Mouse (Mus musculus): Measurements from ENCODE around the gene Tmem267.

Gene Tmem267

GRCm38 (mm10) chr13:119618841-119619240 is 131.0 kb downstream of the Tmem267 start:
- no peak for DNase-seq (ENCODE audit: low spot score)

- peak; percentile 43 for DNase-seq (ENCODE audit: low spot score)
Measured at GRCm38 (mm10) chr13:119619735-119620134, 131.9 kb downstream of the Tmem267 start.

DNA sequence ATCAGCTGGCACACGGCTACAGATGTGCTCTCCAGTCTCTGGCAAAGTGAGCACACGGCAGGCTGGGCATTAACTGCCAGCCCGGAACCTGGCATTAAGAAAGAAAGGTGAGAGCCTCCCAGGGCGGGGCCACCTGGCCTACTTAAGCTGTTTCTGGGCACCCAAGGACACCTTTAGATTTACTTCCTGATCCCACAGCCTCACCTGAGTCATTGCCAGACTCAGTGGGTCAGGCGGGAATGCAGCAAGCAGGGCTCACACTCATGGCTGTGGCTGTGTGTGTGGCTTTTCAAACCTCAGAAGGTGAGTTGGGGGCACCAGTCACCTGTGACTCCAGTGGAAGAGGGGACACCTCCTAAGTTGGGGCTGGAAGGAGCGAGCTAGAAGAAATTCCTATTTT is 135.8 kb downstream of the Tmem267 start, which contains the start of gene Ccl28:
Gene Ccl28, plus strand, starts transcription at position 186 of the 400 bp plus-strand sequence.
- no peak for DNase-seq (ENCODE audit: low spot score)

GRCm38 (mm10) chr13:119625952-119626351 is 138.1 kb downstream of the Tmem267 start:
- peak; percentile 37 for DNase-seq (ENCODE audit: low spot score)

DNA sequence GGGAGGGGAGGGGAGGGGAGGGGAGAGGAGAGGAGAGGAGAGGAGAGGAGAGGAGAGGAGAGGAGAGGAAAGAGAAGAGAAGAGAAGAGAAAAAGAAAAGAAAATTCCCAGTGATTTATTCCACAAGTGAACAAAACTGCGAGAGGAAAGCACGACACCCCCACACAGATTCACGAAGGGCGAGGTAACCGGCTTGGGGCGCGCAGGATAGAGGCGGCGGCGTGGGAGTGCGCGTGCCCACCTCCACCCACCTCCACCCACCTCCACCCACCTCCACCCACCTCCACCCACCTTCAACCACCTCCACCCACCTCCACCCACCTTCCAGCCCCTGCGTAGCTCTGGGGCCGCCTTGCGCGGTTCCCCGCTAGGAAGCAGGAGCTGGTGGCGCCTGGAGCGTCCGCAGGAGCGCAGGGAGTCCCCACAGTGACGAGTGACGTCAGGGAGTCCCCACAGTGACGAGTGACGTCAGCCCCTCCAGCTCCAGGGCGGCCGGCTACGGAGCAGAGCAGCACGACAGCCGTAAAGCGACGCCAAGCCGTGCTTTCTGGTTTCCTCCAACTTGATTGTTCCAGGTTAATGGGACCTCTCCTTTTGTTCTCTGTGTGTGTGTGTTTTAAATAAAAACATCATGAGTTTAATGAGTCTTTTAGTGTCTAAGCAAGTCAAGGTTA is 143.8 kb downstream of the Tmem267 start:
- no peak for DNase-seq (ENCODE audit: low spot score)

GRCm38 (mm10) chr13:119632156-119632548 is 144.3 kb downstream of the Tmem267 start:
- DNase-seq (ENCODE audit: low spot score) = no peak

DNA sequence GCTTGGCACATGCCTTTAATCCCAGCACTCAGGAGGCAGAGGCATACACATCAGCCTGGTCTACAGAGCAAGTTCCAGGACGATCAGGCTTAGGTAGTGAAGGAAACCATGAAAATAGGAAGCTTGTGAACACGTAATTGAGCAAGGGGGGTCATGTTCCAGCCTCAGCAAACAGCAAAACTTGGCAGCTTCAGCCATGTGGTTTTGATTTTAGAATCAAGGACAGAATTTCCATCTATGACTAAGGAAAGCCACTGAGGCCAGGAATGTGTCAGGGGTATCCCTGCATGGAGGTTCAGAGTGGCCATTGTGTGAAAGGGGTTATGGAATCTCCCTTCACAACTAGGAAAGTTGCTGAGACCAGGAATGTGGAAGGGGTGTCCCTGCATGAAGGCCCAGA is 147.7 kb downstream of the Tmem267 start:
- no peak for DNase-seq (ENCODE audit: low spot score)

- DNase-seq (ENCODE audit: low spot score) = no peak
Measured at GRCm38 (mm10) chr13:119637837-119638236, 150.0 kb downstream of the Tmem267 start.

- no peak for DNase-seq (ENCODE audit: low spot score)
Measured at GRCm38 (mm10) chr13:119638449-119638848, 150.6 kb downstream of the Tmem267 start.

GRCm38 (mm10) chr13:119639302-119639701 is 151.5 kb downstream of the Tmem267 start:
- no peak for DNase-seq (ENCODE audit: low spot score)

DNA sequence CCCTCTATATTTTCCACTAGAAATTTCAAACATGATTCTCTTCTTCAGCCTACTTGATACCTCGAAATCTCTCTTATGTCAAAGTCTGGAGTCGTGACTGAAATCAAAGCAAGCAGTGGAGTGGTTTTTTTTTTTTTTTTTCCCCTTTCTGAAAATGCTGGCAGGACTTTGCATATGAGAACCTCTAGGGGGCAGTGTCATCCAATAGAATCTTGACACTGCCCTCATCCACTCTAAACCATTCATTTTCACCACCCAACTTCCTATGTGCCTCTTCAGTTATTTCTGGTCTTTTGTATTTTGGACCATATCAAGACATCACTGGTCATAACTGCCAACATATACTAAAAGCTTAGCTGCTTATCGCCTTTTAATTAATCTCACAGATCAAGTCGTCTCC is 152.7 kb downstream of the Tmem267 start:
- DNase-seq (ENCODE audit: low spot score) = peak; percentile 79

DNA sequence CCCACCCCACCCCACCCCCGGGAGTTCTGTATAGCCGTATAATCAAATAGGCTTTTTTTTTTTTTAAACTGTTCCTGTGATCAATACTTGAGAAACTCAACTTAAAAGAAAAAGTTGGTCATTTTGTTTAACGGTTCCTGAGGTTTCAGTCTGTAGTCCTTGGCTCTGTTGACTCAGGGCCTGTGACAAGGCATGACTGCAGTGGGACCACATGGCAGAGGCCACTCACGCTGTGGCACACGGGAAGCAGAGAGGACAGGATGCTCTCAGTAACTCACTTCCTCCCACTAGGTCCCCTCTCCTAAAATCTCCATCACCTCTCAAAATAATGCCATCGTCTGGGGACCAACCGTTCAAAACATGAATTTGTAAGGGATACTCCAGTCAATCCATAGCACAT is 153.3 kb downstream of the Tmem267 start:
- DNase-seq (ENCODE audit: low spot score) = no peak

DNA sequence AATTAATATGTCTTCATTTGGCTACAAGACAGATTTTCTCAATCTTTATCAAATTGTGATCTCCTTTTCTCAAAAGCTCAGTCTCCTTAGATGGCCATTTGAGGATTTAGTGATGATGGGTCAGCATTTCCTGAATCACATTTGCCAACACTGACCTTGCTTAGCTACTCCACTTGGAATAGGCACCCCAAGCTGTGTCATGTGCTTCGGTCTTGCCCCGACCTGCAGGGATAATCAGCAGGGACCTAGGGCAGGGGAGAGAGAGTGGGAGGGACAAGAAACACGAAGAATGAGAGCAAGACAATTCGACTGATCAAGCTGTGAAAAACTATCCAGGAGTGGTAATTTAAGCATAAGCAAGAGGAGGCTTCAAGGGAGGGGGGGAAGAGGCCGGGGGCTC is 156.9 kb downstream of the Tmem267 start:
- DNase-seq (ENCODE audit: low spot score) = no peak

DNA sequence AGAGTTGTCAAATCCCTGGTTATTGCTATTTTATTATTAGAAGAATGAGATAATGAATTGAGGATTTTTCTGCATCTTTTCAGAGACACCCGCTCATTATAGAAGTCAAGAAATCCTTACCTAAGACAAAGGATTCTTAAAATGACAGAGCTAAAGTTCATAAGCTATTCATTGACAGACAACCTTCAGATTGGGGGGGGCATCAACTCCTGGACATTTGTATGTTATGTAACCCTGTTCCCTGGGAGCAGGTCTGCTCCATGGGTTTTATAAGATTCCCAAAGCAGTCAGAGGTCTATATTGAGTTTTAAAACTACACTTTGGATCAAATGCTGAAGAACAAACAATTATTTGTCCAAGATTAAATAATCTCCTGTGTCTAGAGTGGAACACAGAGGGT is 158.7 kb downstream of the Tmem267 start:
- DNase-seq (ENCODE audit: low spot score) = no peak

GRCm38 (mm10) chr13:119648891-119649698 is 161.3 kb downstream of the Tmem267 start:
- no peak for DNase-seq (ENCODE audit: low spot score)

DNA sequence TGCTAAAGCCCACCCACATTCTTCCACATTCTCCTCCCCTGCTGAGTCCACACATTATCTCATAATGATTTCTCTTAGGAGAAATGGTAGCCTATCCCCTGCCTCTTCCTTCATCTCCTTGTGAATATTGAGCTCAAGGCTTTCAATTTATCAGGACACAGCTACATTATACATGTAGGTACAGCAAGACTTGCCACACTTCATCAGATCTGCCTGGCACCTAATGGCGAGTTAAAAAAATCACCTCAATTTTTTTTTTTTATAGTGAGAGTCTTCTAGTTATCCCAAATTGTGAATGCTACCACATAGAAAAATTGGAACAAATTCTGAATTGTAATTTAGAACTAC is 161.8 kb downstream of the Tmem267 start:
- DNase-seq (ENCODE audit: low spot score) = no peak

DNA sequence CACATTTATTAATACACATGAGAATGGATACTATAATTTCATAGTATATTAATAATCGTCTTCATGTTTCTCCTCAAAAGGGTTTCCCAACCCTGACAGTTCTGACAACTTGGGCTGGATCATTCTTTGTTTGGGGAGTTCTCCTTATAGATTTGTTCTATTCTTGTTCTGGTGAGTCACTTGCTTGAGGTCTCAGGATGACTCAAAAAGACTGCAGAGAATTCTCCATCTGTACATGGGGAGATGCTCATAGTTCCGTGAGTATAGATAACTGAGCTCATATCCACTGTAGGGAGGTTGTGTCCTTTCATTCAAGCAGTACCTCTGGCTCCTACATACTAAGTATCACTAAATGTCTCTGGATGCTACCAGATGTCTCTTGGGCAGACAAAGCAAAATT is 166.9 kb downstream of the Tmem267 start:
- no peak for DNase-seq (ENCODE audit: low spot score)

DNA sequence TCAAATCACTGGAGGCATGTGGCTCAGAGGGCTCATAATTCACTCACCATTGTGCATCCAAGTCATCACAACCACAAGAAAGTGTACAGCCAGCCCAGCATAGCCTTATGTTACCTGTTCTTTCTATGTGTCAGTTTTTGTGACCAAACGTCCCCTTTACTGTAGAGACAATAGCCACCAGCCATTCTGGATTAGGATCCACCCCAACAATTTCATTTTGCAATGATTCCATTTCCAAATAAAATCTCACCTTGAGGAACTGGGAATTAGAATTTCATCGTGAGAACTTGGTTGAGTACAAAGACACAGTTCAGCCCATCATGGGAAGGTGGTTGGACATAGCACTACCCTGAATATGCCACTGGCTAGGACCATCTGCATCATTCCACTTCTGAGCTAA is 168.4 kb downstream of the Tmem267 start:
- no peak for DNase-seq (ENCODE audit: low spot score)

GRCm38 (mm10) chr13:119656846-119657416 is 169.1 kb downstream of the Tmem267 start:
- peak; percentile 82 for DNase-seq (ENCODE audit: low spot score)

All from adipocyte (in vitro differentiated cells).